Mouse (Mus musculus) thymus, postnatal 0 days (tissue): ENCODE measurements around the gene Ly6g5b. TPM values are rescaled to one million over a fixed set of nuclear protein-coding genes. Genes with fewer than 3 reads are reported as not detected.

Source experiments
- DNase-seq: peaks from one replicate; pipeline ENCODE4 v3.0.0-alpha.2; 2015; ENCODE audit warnings: low spot score
- polyA plus RNA-seq: library from polyadenylated mRNA; unstranded; fragments of >200 nt; fragmentation: Nextera tagmentation; extraction: Ambion mirVana; gene quantifications from 2 replicates; pipeline ENCODE4 v1.2.1, GENCODE M21; 2015

The Ly6g5b gene
- 3.7 and 4.0 TPM in 2 replicates for polyA plus RNA-seq

GRCm38 (mm10) chr17:35115046-35116019 lies at the start of gene Ly6g5b:
Gene Ly6g5b (minus strand): TSS chr17:35115428.
- peak; percentile 38 for DNase-seq

- DNase-seq, result no peak
These were observed 49.0 kb upstream of the Ly6g5b start for GRCm38 (mm10) chr17:35164218-35164567.

- no peak for DNase-seq
These were observed 48.3 kb upstream of the Ly6g5b start for GRCm38 (mm10) chr17:35163326-35164081.

GRCm38 (mm10) chr17:35162730-35163129 lies 47.5 kb upstream of the Ly6g5b start:
- no peak for DNase-seq

- DNase-seq, result no peak
These were observed 46.9 kb upstream of the Ly6g5b start for GRCm38 (mm10) chr17:35162121-35162520.

- no peak for DNase-seq
These were observed 46.2 kb upstream of the Ly6g5b start for GRCm38 (mm10) chr17:35161421-35161820.

GRCm38 (mm10) chr17:35159638-35160037 lies 44.4 kb upstream of the Ly6g5b start:
- no peak for DNase-seq

- DNase-seq, result no peak
These were observed 43.8 kb upstream of the Ly6g5b start for GRCm38 (mm10) chr17:35158850-35159593.

GRCm38 (mm10) chr17:35157661-35158175 lies 42.5 kb upstream of the Ly6g5b start:
- DNase-seq, result no peak

GRCm38 (mm10) chr17:35157254-35157653 lies 42.0 kb upstream of the Ly6g5b start:
- no peak for DNase-seq

GRCm38 (mm10) chr17:35156461-35157200 lies 41.4 kb upstream of the Ly6g5b start:
- no peak for DNase-seq

GRCm38 (mm10) chr17:35155451-35155850 lies 40.2 kb upstream of the Ly6g5b start:
- DNase-seq, result no peak

GRCm38 (mm10) chr17:35154616-35155015 lies 39.4 kb upstream of the Ly6g5b start:
- DNase-seq, result no peak

GRCm38 (mm10) chr17:35153931-35154330 lies 38.7 kb upstream of the Ly6g5b start:
- no peak for DNase-seq

GRCm38 (mm10) chr17:35153077-35153476 lies 37.8 kb upstream of the Ly6g5b start:
- no peak for DNase-seq

- no peak for DNase-seq
These were observed 36.9 kb upstream of the Ly6g5b start for GRCm38 (mm10) chr17:35152121-35152520.

GRCm38 (mm10) chr17:35147922-35148639 lies 32.9 kb upstream of the Ly6g5b start:
- no peak for DNase-seq

GRCm38 (mm10) chr17:35147348-35147747 lies 32.1 kb upstream of the Ly6g5b start:
- DNase-seq, result no peak

- no peak for DNase-seq
These were observed 30.9 kb upstream of the Ly6g5b start for GRCm38 (mm10) chr17:35146139-35146538.

- no peak for DNase-seq
These were observed 26.7 kb upstream of the Ly6g5b start for GRCm38 (mm10) chr17:35141971-35142370.
